Mouse (Mus musculus) thymus, postnatal 14 days (tissue): ENCODE data around the gene Vwf.

Experiments
- DNase-seq: peaks from one replicate; pipeline ENCODE4 v3.0.0; 2021

Vwf gene

DNA sequence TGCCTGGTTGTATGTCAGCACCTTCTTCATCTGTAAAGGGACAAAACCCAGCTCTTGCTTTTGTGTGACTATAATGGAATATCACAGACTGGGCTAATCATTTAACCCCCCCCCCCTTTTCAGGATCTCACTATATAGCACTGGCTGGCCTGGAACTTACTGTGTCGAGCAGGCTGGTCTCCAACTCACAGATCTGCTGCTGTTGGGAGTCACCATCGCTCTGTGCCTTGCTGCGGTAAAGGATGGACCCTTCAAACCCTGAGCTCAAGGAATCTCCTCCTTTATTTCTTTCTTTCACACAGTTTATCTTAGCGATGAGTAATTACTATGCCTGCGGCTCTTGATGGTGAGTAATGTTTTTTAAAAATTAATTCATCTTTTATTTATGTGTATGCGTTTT is at the start of gene Vwf:
Gene Vwf, plus strand, starts transcription at position 301 of the 400 bp plus-strand sequence.
- no peak for DNase-seq

DNA sequence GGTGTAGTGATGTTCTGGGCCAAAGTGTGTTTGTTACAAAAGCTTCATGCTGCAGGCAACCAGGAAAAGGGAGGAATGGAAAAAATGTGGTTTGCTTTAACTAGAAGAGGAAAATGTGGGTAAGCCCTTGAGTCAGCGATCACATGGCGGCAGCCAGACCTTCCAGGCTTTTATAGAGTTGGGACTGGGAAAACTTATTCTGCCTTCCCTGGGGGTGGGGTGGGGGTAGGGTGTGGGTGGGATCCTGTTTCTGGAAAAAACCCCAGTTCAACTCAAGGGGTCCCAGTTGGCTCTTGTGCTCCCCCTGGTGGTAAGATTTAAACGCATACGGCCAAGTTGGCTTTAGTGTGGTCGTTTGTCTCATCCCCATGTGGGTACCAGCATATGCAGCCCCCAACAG is 48.5 kb upstream of the Vwf start:
- peak; percentile 50 for DNase-seq

- DNase-seq, result no peak
Observed at GRCm38 (mm10) chr6:125503186-125503802, 43.3 kb upstream of the Vwf start.

DNA sequence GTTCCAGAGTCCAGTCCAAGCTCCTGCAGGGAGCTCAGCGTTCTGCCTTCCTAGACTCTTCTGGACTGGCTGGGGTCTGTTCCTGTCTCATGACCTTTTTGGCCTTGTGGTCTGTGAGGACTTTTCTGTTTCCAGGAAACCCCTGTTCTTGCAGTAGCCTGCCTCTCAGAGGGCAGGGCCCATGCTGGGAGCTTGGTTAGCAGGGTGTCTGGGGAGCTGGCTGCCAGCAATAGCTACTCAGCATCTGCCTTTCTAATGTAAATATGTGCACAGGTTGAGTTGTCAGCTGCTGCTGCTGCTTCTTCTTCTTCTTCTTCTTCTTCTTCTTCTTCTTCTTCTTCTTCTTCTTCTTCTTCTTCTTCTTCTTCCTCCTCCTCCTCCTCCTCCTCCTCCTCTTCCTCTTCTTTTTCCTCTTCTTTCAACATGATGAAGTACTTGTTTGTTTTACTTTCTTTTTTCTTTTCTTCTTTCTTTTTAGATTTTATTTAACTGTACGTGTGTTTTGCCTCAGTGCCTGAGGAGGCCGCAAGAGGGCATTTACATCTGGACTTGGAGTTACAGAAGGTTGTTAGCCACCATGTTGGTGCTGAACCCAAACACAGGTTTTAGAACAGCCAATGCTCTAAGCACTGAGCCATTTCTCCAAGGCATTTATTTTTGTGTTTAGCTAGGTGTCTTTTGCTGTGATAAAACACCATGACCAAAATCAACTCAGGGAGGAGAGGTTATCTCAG is 41.8 kb upstream of the Vwf start:
- DNase-seq, result no peak

DNA sequence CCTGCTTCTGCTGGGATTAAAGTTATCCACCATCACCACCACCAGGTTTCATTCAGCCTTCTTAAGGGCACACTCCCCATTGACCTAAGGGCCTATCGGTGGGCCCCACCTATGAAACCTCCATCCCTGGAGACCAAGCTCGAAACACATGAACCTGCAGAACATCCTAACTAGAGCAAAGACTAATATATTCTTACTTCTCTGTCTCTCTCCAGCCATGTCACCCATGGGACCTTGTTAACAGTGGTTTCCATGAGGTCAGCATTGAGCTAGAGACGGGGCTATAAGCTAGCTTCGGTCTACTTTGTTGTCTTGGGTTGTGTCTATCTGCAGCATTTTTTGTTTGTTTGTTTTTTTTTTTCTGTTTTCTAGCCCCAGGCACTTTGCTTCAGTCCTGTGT is 40.1 kb upstream of the Vwf start:
- DNase-seq, result no peak

GRCm38 (mm10) chr6:125509783-125510182 is 36.8 kb upstream of the Vwf start:
- DNase-seq, result no peak

DNA sequence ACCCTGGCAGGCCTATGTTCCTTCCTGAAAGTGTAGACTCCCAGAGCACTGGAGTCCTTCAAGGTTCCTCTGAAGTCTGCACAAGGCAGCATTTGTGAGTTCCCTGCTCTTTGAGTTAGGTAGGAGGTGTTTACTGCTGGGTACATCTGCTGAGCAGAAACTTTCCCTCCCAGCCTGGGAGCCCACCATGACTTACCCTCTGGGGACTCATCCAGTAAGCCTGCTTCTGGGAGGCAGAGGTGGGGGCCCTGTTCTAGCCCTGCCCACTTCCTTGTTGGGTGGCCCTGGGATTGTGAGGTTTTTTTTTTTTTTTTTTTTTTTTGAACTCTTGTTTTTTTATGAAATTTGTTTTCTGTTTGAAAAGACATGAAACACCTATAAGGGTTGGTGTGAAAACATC is 35.9 kb upstream of the Vwf start:
- DNase-seq, result no peak

- DNase-seq, result no peak
Observed at GRCm38 (mm10) chr6:125511196-125511595, 35.4 kb upstream of the Vwf start.

GRCm38 (mm10) chr6:125512950-125513596 is 33.5 kb upstream of the Vwf start:
- no peak for DNase-seq

GRCm38 (mm10) chr6:125515503-125516315 is 30.9 kb upstream of the Vwf start:
- DNase-seq, result no peak

GRCm38 (mm10) chr6:125521558-125522193 is 24.9 kb upstream of the Vwf start:
- DNase-seq, result no peak

GRCm38 (mm10) chr6:125524027-125524426 is 22.5 kb upstream of the Vwf start:
- DNase-seq, result no peak

- DNase-seq, result no peak
Observed at GRCm38 (mm10) chr6:125526066-125526465, 20.5 kb upstream of the Vwf start.

- no peak for DNase-seq
Observed at GRCm38 (mm10) chr6:125528614-125529200, 17.9 kb upstream of the Vwf start.

DNA sequence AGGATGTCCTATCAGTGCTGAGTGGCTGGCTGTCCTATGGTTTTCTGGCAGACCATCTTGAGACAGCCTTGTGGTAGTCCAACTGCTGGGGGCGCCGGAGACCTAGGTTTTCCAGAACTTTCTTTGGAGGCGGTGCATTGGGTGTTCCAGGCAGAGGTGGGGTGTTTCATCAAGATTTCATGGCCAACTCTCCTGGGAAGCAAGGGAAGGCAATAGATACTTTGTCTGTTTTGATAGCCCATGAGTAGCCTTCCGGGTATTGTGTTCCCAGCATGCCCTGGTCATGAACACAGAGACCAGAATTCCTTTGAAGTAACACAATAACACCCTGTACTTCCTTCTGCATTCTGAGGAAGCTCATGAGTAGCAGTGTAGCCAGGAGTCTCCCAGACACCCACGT is 17.1 kb upstream of the Vwf start:
- no peak for DNase-seq

DNA sequence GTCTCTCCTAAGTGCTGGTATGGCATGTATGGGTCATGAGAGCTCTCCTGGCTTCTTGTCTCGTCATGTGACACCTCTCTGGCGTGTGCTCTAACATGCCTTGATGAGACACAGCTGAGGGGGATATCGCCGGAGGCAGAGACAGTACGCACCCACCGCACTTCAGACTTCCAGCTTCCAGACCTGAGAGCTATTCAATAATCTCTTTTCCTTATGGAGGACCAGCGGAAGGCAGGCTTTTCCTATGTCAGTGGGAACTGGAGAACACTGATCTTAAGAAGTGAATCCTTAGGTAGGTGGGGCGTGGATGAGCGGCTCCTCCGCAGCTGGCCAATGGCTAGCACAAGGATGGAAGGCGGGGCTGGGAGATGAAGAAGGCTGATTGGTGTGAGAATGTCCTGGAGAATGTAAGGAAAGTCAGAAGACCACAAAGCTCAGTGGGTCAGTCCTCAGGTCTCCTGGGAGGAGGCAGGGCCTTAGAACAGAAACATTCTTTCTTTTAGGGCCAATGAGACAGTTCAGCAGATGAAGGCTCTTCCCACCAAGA is 13.4 kb upstream of the Vwf start:
- no peak for DNase-seq

DNA sequence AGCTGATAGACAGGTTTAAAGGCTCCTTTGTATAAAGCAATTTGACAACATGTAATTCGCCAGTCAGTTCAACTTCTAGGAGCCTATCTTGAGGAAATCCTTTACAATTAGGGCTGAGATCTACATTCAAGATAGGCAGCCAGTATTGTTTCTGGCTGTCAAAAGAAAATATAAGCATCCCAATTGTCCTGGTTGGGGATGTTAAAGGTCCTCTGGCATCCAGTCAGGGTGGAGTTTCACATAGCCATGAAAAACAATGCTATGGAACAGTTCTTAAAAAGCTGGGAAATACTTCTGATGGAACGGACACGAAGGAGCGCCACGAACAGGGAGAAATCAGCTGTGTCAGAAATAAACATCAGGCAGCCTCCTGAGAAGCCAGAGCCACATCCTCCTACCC is 11.6 kb upstream of the Vwf start:
- DNase-seq, result no peak

DNA sequence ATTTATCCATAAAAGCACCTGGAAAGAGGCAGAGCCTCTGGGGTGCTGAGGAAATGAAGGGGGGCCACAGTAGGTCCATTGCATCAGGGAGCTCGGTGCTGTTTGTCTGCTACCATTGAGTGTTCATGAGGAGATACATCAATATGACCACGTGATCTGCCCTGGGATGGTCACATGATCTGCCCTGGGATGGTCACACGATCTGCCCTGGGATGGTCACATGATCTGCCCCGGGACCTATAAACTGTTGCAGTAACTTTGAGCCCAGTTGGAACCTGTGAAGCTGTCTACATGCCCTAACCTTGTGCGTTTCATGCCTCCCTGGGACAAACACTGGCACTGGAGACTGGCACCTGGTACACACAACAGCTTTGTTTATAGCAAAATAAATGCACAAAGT is 8.1 kb upstream of the Vwf start:
- DNase-seq, result no peak

DNA sequence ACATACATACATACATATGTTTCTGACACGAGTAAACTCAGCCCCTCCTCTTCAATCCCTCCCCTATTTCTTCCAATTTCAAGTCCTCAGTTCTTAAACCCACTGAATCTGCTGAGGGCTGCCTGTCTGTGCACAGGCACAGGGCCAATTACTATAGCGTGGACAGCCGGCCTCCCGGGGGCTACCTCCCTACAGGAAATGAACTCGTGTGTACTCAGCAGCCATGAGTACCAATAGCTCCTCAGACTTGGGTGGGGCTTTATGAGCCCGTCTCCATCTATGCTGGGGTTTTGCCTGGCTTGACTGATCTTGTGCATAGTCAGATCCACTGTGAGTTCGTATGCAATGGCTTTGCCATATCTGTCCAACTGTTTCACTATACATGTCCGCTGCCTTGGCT is 7.2 kb upstream of the Vwf start:
- no peak for DNase-seq

DNA sequence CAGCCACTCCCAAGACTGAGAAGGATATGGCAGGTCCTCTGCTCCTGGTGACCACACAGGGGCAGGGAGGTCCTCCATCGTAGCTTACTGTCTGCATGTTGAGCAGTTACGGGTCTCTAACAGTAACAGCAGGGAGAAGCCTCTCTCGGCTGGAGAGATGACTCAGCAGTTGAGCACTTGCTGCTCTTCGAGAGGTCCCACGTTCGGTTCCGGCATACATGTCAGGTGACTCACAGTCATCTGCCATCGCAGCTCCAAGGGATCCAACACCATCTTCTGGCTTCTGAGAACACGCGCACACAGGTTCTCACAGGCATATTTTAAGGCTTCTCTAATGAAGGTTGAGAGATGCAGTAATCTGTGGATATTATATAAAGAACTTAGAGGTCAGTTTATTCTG is 6.4 kb upstream of the Vwf start:
- no peak for DNase-seq

DNA sequence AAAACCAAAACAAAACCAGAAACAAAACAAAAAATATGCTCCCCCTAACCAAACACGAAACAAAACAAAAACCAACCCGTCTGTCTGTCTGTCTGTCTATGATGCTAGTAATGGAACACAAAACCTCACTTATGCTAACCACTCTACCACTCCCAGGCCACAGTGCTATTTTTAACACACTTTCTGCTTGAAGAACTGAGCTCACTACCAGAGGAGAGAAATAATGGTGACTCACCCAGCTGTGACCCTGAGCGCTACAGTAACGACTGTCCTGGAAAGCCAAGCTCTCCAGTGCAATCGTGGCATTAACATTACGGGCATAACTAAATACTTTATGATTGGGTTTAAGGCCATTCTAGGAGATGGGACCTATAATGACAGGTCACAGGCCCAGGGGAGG is 5.7 kb upstream of the Vwf start:
- no peak for DNase-seq

DNA sequence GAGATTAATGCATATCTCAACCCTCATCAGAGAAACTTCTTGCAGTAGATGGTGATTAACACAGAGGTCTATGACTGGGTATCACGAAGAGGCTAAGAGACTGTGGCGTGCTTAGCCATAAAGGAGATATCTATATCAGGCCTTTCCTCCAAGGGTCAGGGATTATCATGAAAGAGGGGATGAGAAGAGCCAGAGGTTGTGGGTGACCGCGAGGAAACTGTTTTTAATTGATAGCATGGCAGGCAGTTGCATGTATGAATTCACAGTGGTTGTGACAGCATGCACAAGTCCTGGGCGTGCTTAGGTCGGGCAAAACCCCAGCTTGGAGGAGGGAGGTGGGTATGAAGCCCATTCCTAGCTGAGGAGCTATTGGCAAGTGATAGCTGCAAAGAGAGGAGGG is 5.3 kb upstream of the Vwf start:
- DNase-seq, result no peak
